In the genomic region with DNA sequence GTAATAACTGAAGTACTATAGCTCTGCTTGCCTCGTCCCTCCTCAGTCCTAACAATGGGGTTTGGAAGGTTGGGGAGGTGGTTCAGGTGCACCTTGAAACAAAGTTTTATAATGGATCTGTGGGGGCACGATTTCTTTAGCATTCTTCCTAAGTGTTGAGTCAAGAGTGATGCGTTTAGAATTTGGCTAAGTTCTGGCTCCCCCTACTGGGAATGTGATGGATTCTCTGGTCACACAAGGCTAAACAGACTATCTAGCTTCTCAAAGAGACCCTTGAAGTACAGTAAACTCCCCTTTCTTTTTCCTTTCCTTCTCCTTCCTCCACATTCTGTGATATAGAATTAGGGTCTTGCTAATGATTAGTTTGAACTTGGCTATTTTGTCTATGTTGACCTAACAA, we compare ENCODE assay signal across 9 mouse cellular contexts. TPM values are rescaled to one million over a fixed set of nuclear protein-coding genes. Genes with fewer than 3 reads are reported as not detected.
DNase-seq lines count a peak whose midpoint lies in the region; ATAC-seq and TF ChIP-seq lines count a peak whose summit lies in the region.
"Had no signal": no experiment of that assay in that cellular context is flagged by ENCODE, and none has a peak within 500 bp of the region (broad histone marks: within the 10 kb centered on the region; RNA-seq: fewer than 3 reads in every experiment).

No protein-coding gene starts in this region.

- WGBS in hindbrain, embryonic 14.5 days: 21% methylated on average over 3 of the region's 3 CpGs
- WGBS in hindbrain, embryonic 13.5 days: 27% methylated on average over 3 of the region's 3 CpGs

- no peaks in the 10 kb centered on the region for H3K9me3 ChIP-seq in hindbrain, embryonic 14.5 days (ENCODE audit: control insufficient read depth, low read length)
- no peaks in the 10 kb centered on the region for H3K9me3 ChIP-seq in hindbrain, embryonic 13.5 days
- H3K9me3 ChIP-seq: limb, embryonic 15.5 days had no signal

- no peak overlapping the region for H3K4me2 ChIP-seq in hindbrain, embryonic 14.5 days (replicated peaks)
- no peak overlapping the region for H3K4me2 ChIP-seq in hindbrain, embryonic 13.5 days
- H3K4me2 ChIP-seq: limb, embryonic 15.5 days had no signal

- H3K4me1 ChIP-seq in hindbrain, embryonic 14.5 days (replicated peaks; ENCODE audit: control insufficient read depth, insufficient read depth, low read length): no peaks in the 10 kb centered on the region
- no peaks in the 10 kb centered on the region for H3K4me1 ChIP-seq in hindbrain, embryonic 13.5 days (replicated peaks)

- no peak overlapping the region for H3K4me3 ChIP-seq in hindbrain, embryonic 14.5 days (replicated peaks; ENCODE audit: low read length)
- no peak overlapping the region for H3K4me3 ChIP-seq in hindbrain, embryonic 13.5 days
- H3K4me3 ChIP-seq: limb, embryonic 15.5 days had no signal

- H3K27me3 ChIP-seq in hindbrain, embryonic 14.5 days (ENCODE audit: control insufficient read depth, insufficient read depth, low read length): no peaks in the 10 kb centered on the region
- no peaks in the 10 kb centered on the region for H3K27me3 ChIP-seq in hindbrain, embryonic 13.5 days
- H3K27me3 ChIP-seq: limb, embryonic 15.5 days had no signal

- peak; percentile 73 for DNase-seq in hindbrain, embryonic 14.5 days (ENCODE audit: low spot score)
- peak; percentile 16 for DNase-seq in urinary bladder, postnatal 14 days (ENCODE audit: low spot score)
- DNase-seq in urinary bladder, postnatal 10 days (ENCODE audit: low spot score): no peak
- peak; percentile 73 for DNase-seq in brain, embryonic 14.5 days (ENCODE audit: low read depth)
- DNase-seq in kidney, postnatal 36 days: peak; percentile 48 to 58
- peak; percentile 34 for DNase-seq in thymus, postnatal 25 days
- DNase-seq in urinary bladder, adult 18-20 months (ENCODE audit: low spot score in 2 of 2): no peak

- H3K27ac ChIP-seq in hindbrain, embryonic 14.5 days: no peak overlapping the region
- no peak overlapping the region for H3K27ac ChIP-seq in hindbrain, embryonic 13.5 days
- H3K27ac ChIP-seq: limb, embryonic 15.5 days had no signal

- TF ChIP-seq CTCF in brain, embryonic 14.5 days (IDR thresholded peaks at IDR 0.05; ENCODE audit: borderline replicate concordance, extremely low read depth, insufficient read depth, insufficient read length): peak; percentile 60; the same call in 1 of the 2 replicates

- TF ChIP-seq POLR2A in brain, embryonic 14.5 days (IDR thresholded peaks at IDR 0.05; ENCODE audit: borderline replicate concordance, extremely low read depth, insufficient read depth, insufficient read length, poor library complexity, severe bottlenecking): no peak

- no peak for ATAC-seq in hindbrain, embryonic 14.5 days (ENCODE audit: low FRiP score)
- no peak for ATAC-seq in hindbrain, embryonic 13.5 days (ENCODE audit: low FRiP score)

- H3K9ac ChIP-seq in hindbrain, embryonic 14.5 days: no peak overlapping the region
- no peak overlapping the region for H3K9ac ChIP-seq in hindbrain, embryonic 13.5 days
- H3K9ac ChIP-seq: limb, embryonic 15.5 days had no signal

- peaks cover 15% of the 10 kb centered on the region for H3K36me3 ChIP-seq in hindbrain, embryonic 14.5 days (replicated peaks; ENCODE audit: control insufficient read depth, insufficient read depth)
- peaks cover 14% of the 10 kb centered on the region for H3K36me3 ChIP-seq in hindbrain, embryonic 13.5 days

RNA-seq across cellular contexts. Expression of a gene that starts 11.5 kb away (rescaled TPM):
- 49.7 and 50.2 TPM in 2 replicates for polyA plus RNA-seq in hindbrain, embryonic 14.5 days (2014; fragmentation: Nextera tagmentation; extraction: Ambion mirVana)
- 51.1 and 53.1 TPM in 2 replicates for polyA plus RNA-seq in hindbrain, embryonic 13.5 days (2015; fragmentation: Nextera tagmentation; extraction: Ambion mirVana)
- polyA plus RNA-seq in brain, embryonic 14.5 days (2012; rRNA removed): 45.6 and 65.9 TPM in 2 replicates

RNA-seq across cellular contexts. Expression of a gene that starts 28.3 kb away (rescaled TPM):
- polyA plus RNA-seq in hindbrain, embryonic 14.5 days (2014; fragmentation: Nextera tagmentation; extraction: Ambion mirVana): 55.7 and 63.8 TPM in 2 replicates
- 81.7 and 82.6 TPM in 2 replicates for polyA plus RNA-seq in hindbrain, embryonic 13.5 days (2015; fragmentation: Nextera tagmentation; extraction: Ambion mirVana)
- 55.0 and 63.3 TPM in 2 replicates for polyA plus RNA-seq in brain, embryonic 14.5 days (2012; rRNA removed)

Comparison
In these comparisons a context has a peak if more than half of its experiments do, and no peak if none do; other contexts are left out.
1. DNase-seq: peak in hindbrain, embryonic 14.5 days (single experiment), urinary bladder, postnatal 14 days (single experiment), brain, embryonic 14.5 days (single experiment), kidney, postnatal 36 days (2 of 2) and thymus, postnatal 25 days (single experiment); none in urinary bladder, postnatal 10 days (single experiment) and urinary bladder, adult 18-20 months (0 of 2).